ENCODE assay signal across 15 mouse cellular contexts in genomic region chr17:93313310-93313688, GRCm38 (mm10).
DNase-seq lines count a peak whose midpoint lies in the region; ATAC-seq and TF ChIP-seq lines count a peak whose summit lies in the region.
"Had no signal": no experiment of that assay in that cellular context is flagged by ENCODE, and none has a peak within 500 bp of the region (broad histone marks: within the 10 kb centered on the region; RNA-seq: fewer than 3 reads in every experiment).

No protein-coding gene starts in this region.

- H3K27ac ChIP-seq in forebrain, embryonic 12.5 days = peak overlapping the region; percentile 37; the same call in 1 of the 2 replicates
- H3K27ac ChIP-seq in hindbrain, embryonic 15.5 days (replicated peaks) = no peak overlapping the region
- H3K27ac ChIP-seq in neural tube, embryonic 13.5 days (replicated peaks) = peak overlapping the region; percentile 30
- no peak overlapping the region for H3K27ac ChIP-seq in intestine, postnatal 0 days (ENCODE audit: low read depth, low read length)
- H3K27ac ChIP-seq: heart, adult 2 months; kidney, embryonic 15.5 days; liver, embryonic 13.5 days had no signal

- no peaks in the 10 kb centered on the region for H3K9me3 ChIP-seq in forebrain, embryonic 12.5 days
- no peaks in the 10 kb centered on the region for H3K9me3 ChIP-seq in hindbrain, embryonic 15.5 days
- H3K9me3 ChIP-seq in neural tube, embryonic 13.5 days = no peaks in the 10 kb centered on the region
- no peaks in the 10 kb centered on the region for H3K9me3 ChIP-seq in intestine, postnatal 0 days (ENCODE audit: control insufficient read depth)
- H3K9me3 ChIP-seq: G1E; kidney, embryonic 15.5 days; liver, embryonic 13.5 days had no signal

- no peak overlapping the region for H3K4me2 ChIP-seq in forebrain, embryonic 12.5 days
- no peak overlapping the region for H3K4me2 ChIP-seq in hindbrain, embryonic 15.5 days
- no peak overlapping the region for H3K4me2 ChIP-seq in neural tube, embryonic 13.5 days
- no peak overlapping the region for H3K4me2 ChIP-seq in intestine, postnatal 0 days (replicated peaks; ENCODE audit: low read depth)
- H3K4me2 ChIP-seq: kidney, embryonic 15.5 days; liver, embryonic 13.5 days had no signal

- DNase-seq in embryo, embryonic 11 days = peak; percentile 17
- DNase-seq in embryo, embryonic 9.5 days (ENCODE audit: extremely low spot score) = no peak
- DNase-seq in gastrocnemius, postnatal 25 days = no peak
- no peak for DNase-seq in heart, adult 11 months
- DNase-seq: cerebellum, adult 2 months; heart, adult 2 months; liver, embryonic 13.5 days; right cerebral cortex, adult 18-20 months; thymus, adult 18-20 months had no signal

- peaks cover 11% of the 10 kb centered on the region; the same call in 1 of the 2 replicates for H3K4me1 ChIP-seq in forebrain, embryonic 12.5 days
- peaks cover 6% of the 10 kb centered on the region for H3K4me1 ChIP-seq in hindbrain, embryonic 15.5 days (replicated peaks)
- H3K4me1 ChIP-seq in neural tube, embryonic 13.5 days (replicated peaks) = peaks cover 25% of the 10 kb centered on the region
- no peaks in the 10 kb centered on the region for H3K4me1 ChIP-seq in intestine, postnatal 0 days (replicated peaks; ENCODE audit: control insufficient read depth, insufficient read depth, low read length)
- H3K4me1 ChIP-seq: kidney, embryonic 15.5 days; liver, embryonic 13.5 days had no signal

- no peaks in the 10 kb centered on the region for H3K27me3 ChIP-seq in forebrain, embryonic 12.5 days
- 0 out of 2 replicates have a peak, but pooled peaks cover 3% of the 10 kb centered on the region for H3K27me3 ChIP-seq in hindbrain, embryonic 15.5 days
- peaks cover 13% of the 10 kb centered on the region for H3K27me3 ChIP-seq in neural tube, embryonic 13.5 days
- no peaks in the 10 kb centered on the region for H3K27me3 ChIP-seq in intestine, postnatal 0 days (replicated peaks; ENCODE audit: control insufficient read depth, insufficient read depth, low read length)
- H3K27me3 ChIP-seq: kidney, embryonic 15.5 days; liver, embryonic 13.5 days had no signal

- 38% methylated on average over 2 of the region's 2 CpGs for WGBS in forebrain, embryonic 12.5 days
- WGBS in hindbrain, embryonic 15.5 days = 16% methylated on average over 2 of the region's 2 CpGs
- 29% methylated on average over 2 of the region's 2 CpGs for WGBS in neural tube, embryonic 13.5 days
- WGBS in intestine, postnatal 0 days = 71% methylated on average over 2 of the region's 2 CpGs

- no peak for TF ChIP-seq CTCF in intestine, postnatal 0 days (IDR thresholded peaks at IDR 0.05; ENCODE audit: low read depth)

- H3K4me3 ChIP-seq in forebrain, embryonic 12.5 days (replicated peaks) = no peak overlapping the region
- H3K4me3 ChIP-seq in hindbrain, embryonic 15.5 days = no peak overlapping the region
- H3K4me3 ChIP-seq in neural tube, embryonic 13.5 days = no peak overlapping the region
- no peak overlapping the region for H3K4me3 ChIP-seq in intestine, postnatal 0 days (ENCODE audit: low read depth, low read length)
- H3K4me3 ChIP-seq: heart, adult 2 months; kidney, embryonic 15.5 days; liver, embryonic 13.5 days had no signal

- no peaks in the 10 kb centered on the region for H3K36me3 ChIP-seq in forebrain, embryonic 12.5 days (replicated peaks)
- H3K36me3 ChIP-seq in hindbrain, embryonic 15.5 days = no peaks in the 10 kb centered on the region
- no peaks in the 10 kb centered on the region for H3K36me3 ChIP-seq in neural tube, embryonic 13.5 days
- H3K36me3 ChIP-seq in intestine, postnatal 0 days (ENCODE audit: control insufficient read depth, insufficient read depth) = no peaks in the 10 kb centered on the region
- H3K36me3 ChIP-seq: G1E; kidney, embryonic 15.5 days; liver, embryonic 13.5 days had no signal

- no peak overlapping the region for H3K9ac ChIP-seq in forebrain, embryonic 12.5 days
- no peak overlapping the region for H3K9ac ChIP-seq in hindbrain, embryonic 15.5 days
- H3K9ac ChIP-seq in neural tube, embryonic 13.5 days = no peak overlapping the region
- H3K9ac ChIP-seq in intestine, postnatal 0 days (ENCODE audit: low read depth, low read length) = no peak overlapping the region
- H3K9ac ChIP-seq: kidney, embryonic 15.5 days; liver, embryonic 13.5 days had no signal

- ATAC-seq in forebrain, embryonic 12.5 days (ENCODE audit: low FRiP score) = peak; percentile 83
- ATAC-seq in hindbrain, embryonic 15.5 days (ENCODE audit: low FRiP score, low read depth) = peak; percentile 87
- peak; percentile 83 for ATAC-seq in neural tube, embryonic 13.5 days (ENCODE audit: low read depth)
- no peak for ATAC-seq in intestine, postnatal 0 days

Comparison
In these comparisons a context has a peak if more than half of its experiments do, and no peak if none do; other contexts are left out.
1. H3K27ac ChIP-seq: peak in forebrain, embryonic 12.5 days (single experiment) and neural tube, embryonic 13.5 days (single experiment); none in hindbrain, embryonic 15.5 days (single experiment) and intestine, postnatal 0 days (single experiment).